Mouse (Mus musculus): ENCODE measurements around the gene Serpina9.
"Not testable (repeated sequence)": the region's sequence is repeated elsewhere in the genome, so short reads cannot be mapped to it uniquely, and the experiment has no call there.

Serpina9 gene

GRCm38 (mm10) chr12:103989857-103990256 lies 23.7 kb downstream of the Serpina9 start, which contains the start of gene Serpina11:
Serpina11 (minus strand) TSS chr12:103989957.
- DNase-seq (ENCODE audit: low read depth, low spot score) = no peak

GRCm38 (mm10) chr12:103989514-103989767 lies 24.1 kb downstream of the Serpina9 start:
- no peak for DNase-seq (ENCODE audit: low read depth, low spot score)

- no peak for DNase-seq (ENCODE audit: low read depth, low spot score)
These were observed 24.6 kb downstream of the Serpina9 start for GRCm38 (mm10) chr12:103988754-103989513.

- no peak for DNase-seq (ENCODE audit: low read depth, low spot score)
These were observed 27.7 kb downstream of the Serpina9 start for GRCm38 (mm10) chr12:103985868-103986267.

- DNase-seq (ENCODE audit: low read depth, low spot score) = no peak
These were observed 28.6 kb downstream of the Serpina9 start for GRCm38 (mm10) chr12:103984935-103985334.

GRCm38 (mm10) chr12:103981646-103982360 lies 31.8 kb downstream of the Serpina9 start:
- DNase-seq (ENCODE audit: low read depth, low spot score) = peak; percentile 40

GRCm38 (mm10) chr12:103978294-103978693 lies 35.3 kb downstream of the Serpina9 start:
- DNase-seq (ENCODE audit: low read depth, low spot score) = no peak

- DNase-seq (ENCODE audit: low read depth, low spot score) = no peak
These were observed 35.7 kb downstream of the Serpina9 start for GRCm38 (mm10) chr12:103977846-103978245.

- DNase-seq (ENCODE audit: low read depth, low spot score) = no peak
These were observed 36.5 kb downstream of the Serpina9 start for GRCm38 (mm10) chr12:103977060-103977459.

- DNase-seq (ENCODE audit: low read depth, low spot score) = no peak
These were observed 42.5 kb downstream of the Serpina9 start for GRCm38 (mm10) chr12:103971080-103971479.

- no peak for DNase-seq (ENCODE audit: low read depth, low spot score)
These were observed 43.9 kb downstream of the Serpina9 start for GRCm38 (mm10) chr12:103969577-103970116.

- DNase-seq (ENCODE audit: low read depth, low spot score) = no peak
These were observed 46.8 kb downstream of the Serpina9 start for GRCm38 (mm10) chr12:103966761-103967160.

GRCm38 (mm10) chr12:103963288-103963687 lies 50.3 kb downstream of the Serpina9 start:
- no peak for DNase-seq (ENCODE audit: low read depth, low spot score)

- no peak for DNase-seq (ENCODE audit: low read depth, low spot score)
These were observed 50.7 kb downstream of the Serpina9 start for GRCm38 (mm10) chr12:103962860-103963259.

GRCm38 (mm10) chr12:103962337-103962736 lies 51.2 kb downstream of the Serpina9 start:
- no peak for DNase-seq (ENCODE audit: low read depth, low spot score)

GRCm38 (mm10) chr12:103961716-103962115 lies 51.8 kb downstream of the Serpina9 start:
- no peak for DNase-seq (ENCODE audit: low read depth, low spot score)

- no peak for DNase-seq (ENCODE audit: low read depth, low spot score)
These were observed 54.8 kb downstream of the Serpina9 start, which contains the start of gene Serpina1e for GRCm38 (mm10) chr12:103958798-103959197. Serpina1e (minus strand) TSS chr12:103958975.

GRCm38 (mm10) chr12:103956555-103956954 lies 57.0 kb downstream of the Serpina9 start:
- DNase-seq (ENCODE audit: low read depth, low spot score) = not testable (repeated sequence)

GRCm38 (mm10) chr12:103952972-103953371 lies 60.6 kb downstream of the Serpina9 start:
- DNase-seq (ENCODE audit: low read depth, low spot score) = not testable (repeated sequence)

GRCm38 (mm10) chr12:103946243-103946642 lies 67.3 kb downstream of the Serpina9 start:
- DNase-seq (ENCODE audit: low read depth, low spot score) = no peak
